Mouse (Mus musculus) testis, adult 2 months (tissue): ENCODE results near the gene Lsm14b. TPM values are rescaled to one million over a fixed set of nuclear protein-coding genes. Genes with fewer than 3 reads are reported as not detected.

Experiments
- H3K27ac ChIP-seq: fragments of 200-500 bp; 2 replicates; pipeline ENCODE4 v1.5.1; 2012; ENCODE audit warnings: low read depth, low read length; ENCODE audit not compliant: control insufficient read depth, insufficient read depth
- H3K27me3 ChIP-seq: fragments of 200-500 bp; 2 replicates; pipeline ENCODE4 v1.6.1; 2012; ENCODE audit warnings: mild to moderate bottlenecking, low read length, moderate library complexity; ENCODE audit not compliant: control insufficient read depth, insufficient read depth
- H3K36me3 ChIP-seq: fragments of 200-500 bp; 2 replicates; pipeline ENCODE4 v1.6.1; 2012; ENCODE audit warnings: mild to moderate bottlenecking, low read length; ENCODE audit not compliant: control insufficient read depth, insufficient read depth
- H3K4me1 ChIP-seq: fragments of 200-500 bp; 2 replicates; pipeline ENCODE4 v1.6.1; 2012; ENCODE audit warnings: low read length; ENCODE audit not compliant: control insufficient read depth, insufficient read depth
- H3K4me3 ChIP-seq: fragments of 200-500 bp; 2 replicates; pipeline ENCODE4 v1.5.1; 2012; ENCODE audit warnings: low read depth, mild to moderate bottlenecking, low read length, moderate library complexity, mixed read lengths; ENCODE audit not compliant: control insufficient read depth
- CTCF ChIP-seq: fragments of 200-500 bp; IDR thresholded peaks from 2 replicates; pipeline ENCODE4 v1.5.1; 2012; ENCODE audit warnings: low read depth, mild to moderate bottlenecking, inconsistent platforms, low read length, moderate library complexity; ENCODE audit not compliant: control insufficient read depth, insufficient read depth, insufficient replicate concordance
- POLR2A ChIP-seq: fragments of 200-500 bp; IDR thresholded peaks from 2 replicates; pipeline ENCODE4 v1.6.1; 2012; ENCODE audit warnings: low read depth, mild to moderate bottlenecking, inconsistent platforms, low read length, moderate library complexity; ENCODE audit not compliant: control insufficient read depth
- polyA plus RNA-seq: library from polyadenylated mRNA; depleted of rRNA; stranded (reverse); fragments of >200 nt; gene quantifications from 2 replicates; pipeline ENCODE4 v1.2.3, GENCODE M21; 2012

The Lsm14b gene
- polyA plus RNA-seq, 1 experiment, result 33.7 TPM

DNA sequence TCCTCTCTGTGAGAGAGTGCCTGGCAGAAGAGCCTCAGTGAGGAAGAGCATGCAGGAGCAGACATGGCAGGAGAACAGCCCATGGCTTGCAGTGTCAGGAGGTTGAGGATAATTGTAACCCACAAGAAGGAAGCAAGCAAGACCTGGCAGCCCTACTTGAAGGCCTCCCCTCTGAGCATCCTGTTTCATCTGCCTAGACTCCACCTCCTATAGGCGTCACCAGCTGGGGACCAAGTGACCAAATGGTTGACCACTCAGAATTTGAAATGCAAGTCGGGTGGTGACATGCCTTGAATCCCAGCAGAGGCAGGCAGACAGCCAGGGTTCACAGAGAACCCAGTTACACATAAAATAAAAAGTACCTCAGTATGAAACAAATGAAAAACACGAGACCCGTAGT is 44.2 kb upstream of the Lsm14b start:
- H3K4me3 ChIP-seq, result no peak overlapping the region
- H3K27ac ChIP-seq, result no peak overlapping the region
- no peaks in the 10 kb centered on the region for H3K27me3 ChIP-seq
- no peaks in the 10 kb centered on the region for H3K4me1 ChIP-seq
- TF ChIP-seq CTCF (no peak), POLR2A (no peak)
- H3K36me3 ChIP-seq, result no peaks in the 10 kb centered on the region; the same call in 1 of the 2 replicates

DNA sequence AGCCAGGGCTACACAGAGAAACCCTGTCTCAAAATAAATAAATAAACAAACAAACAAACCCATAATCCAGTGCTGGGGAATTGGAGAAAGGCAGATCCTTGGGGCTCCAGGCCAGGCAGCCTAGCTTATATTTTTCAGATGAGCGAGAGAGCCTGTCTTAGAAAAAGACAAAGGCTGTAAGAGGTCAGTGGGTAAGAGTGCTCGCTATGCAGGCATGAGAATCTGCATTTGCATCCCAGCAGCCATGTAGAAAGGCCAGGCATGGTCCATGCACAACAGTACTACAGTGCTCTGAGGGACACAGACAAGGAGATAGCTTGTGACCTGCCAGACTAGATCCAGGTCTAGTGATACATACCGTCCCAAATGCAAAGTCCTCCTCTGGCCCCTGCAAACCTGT is 42.1 kb upstream of the Lsm14b start:
- H3K27me3 ChIP-seq, result no peaks in the 10 kb centered on the region
- no peaks in the 10 kb centered on the region for H3K4me1 ChIP-seq
- no peaks in the 10 kb centered on the region; the same call in 1 of the 2 replicates for H3K36me3 ChIP-seq
- H3K27ac ChIP-seq, result no peak overlapping the region
- no peak overlapping the region for H3K4me3 ChIP-seq
- no peak for TF ChIP-seq POLR2A
- no peak for TF ChIP-seq CTCF

DNA sequence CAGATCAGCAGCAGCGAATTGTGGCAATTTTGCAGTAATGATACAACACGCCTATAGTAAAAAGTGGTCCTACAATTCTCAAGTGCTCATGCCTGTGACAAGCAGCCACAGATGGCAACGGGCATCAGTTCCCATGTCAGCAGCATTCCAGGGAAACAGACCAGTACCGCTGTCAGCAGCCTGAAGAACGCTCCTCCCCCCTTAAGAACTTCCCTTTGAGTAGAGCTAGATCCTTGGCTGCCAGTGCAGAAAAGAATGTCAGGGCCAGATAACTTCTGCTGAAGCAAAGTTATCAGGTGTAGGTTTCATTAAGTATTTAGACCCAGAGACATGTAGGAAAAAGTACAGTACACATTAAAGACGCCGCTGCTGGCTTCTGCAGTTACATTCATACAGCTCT is 40.0 kb upstream of the Lsm14b start:
- Histone ChIP-seq H3K27me3 (no peaks in the 10 kb centered on the region), H3K27ac (no peak overlapping the region)
- TF ChIP-seq POLR2A (no peak), CTCF (no peak)

DNA sequence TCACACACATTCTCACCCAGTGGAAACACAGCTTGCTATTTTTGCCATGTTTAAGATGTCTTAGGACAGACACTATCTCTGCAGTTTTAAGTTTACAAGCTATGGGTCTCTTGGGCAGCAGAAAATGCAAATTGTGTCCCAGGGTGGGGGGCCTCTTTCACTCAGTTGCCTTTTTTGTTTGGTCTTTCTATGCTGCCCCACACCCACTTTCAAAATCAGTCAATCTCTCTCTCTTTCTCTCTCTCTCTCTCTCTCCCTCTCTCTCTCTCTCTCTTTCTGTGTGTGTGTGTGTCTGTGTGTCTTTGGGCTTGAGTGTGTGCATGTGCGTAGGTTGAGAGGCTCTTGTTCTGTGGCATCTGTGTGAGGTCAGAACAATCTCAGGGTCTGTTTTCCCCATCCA is 39.1 kb upstream of the Lsm14b start:
- H3K36me3 ChIP-seq, result no peaks in the 10 kb centered on the region
- H3K27ac ChIP-seq, result no peak overlapping the region
- H3K4me3 ChIP-seq, result no peak overlapping the region
- TF ChIP-seq CTCF (no peak), POLR2A (no peak)
- H3K4me1 ChIP-seq, result no peaks in the 10 kb centered on the region
- H3K27me3 ChIP-seq, result no peaks in the 10 kb centered on the region

More for the DNA sequence above, 40.0 kb upstream of the Lsm14b start:
- Histone ChIP-seq H3K4me3 (no peak overlapping the region), H3K36me3 (no peaks in the 10 kb centered on the region), H3K4me1 (no peaks in the 10 kb centered on the region)

DNA sequence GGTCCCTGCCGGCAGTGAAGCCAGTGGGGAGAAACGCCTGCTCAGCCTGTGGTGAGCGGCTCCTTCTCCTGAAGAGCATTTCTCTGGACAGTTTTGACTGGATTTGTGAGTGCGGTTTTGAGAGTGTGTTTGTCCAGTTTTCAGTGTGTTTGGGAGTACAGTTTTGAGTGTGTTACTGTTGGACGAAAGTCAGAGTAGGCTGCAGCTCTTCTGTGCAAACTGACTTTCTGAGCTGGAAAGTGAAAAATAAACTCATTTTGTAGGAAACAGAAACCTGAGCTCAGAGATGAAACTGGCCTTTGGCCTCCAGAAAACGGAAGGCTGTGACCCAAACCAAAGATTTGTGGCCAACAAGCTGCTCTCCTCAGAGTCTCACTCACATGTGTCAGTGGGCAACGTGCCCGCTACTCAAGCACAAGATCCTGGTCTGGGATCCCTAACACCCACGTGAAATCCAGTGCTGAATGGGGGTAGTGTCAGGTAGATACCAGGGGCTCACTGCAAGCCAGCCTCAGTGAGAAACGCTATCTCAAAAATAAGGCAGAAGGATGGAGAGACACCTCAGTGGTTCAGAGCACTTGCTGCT is 38.3 kb upstream of the Lsm14b start:
- Histone ChIP-seq H3K4me1 (no peaks in the 10 kb centered on the region), H3K4me3 (no peak overlapping the region), H3K27me3 (no peaks in the 10 kb centered on the region), H3K36me3 (no peaks in the 10 kb centered on the region), H3K27ac (no peak overlapping the region)
- no peak for TF ChIP-seq CTCF
- no peak for TF ChIP-seq POLR2A

DNA sequence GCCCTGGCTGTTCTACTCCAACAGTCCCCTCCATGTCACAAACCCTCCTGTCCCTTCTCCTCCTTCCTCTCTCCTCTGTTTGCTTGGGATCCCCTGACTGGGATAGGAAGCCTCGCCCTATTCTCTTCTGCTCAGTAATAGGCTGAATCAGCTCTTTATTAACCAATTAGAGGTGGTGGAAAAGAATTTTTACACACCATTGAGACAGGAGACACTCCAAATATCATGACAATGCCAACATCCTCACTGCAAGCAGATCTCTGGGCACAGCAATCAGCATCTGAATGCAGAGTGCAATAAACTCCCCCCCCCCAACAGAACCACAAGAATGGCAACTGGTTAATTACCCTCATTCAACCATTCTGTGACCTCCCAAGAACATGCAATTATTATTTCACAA is 35.7 kb upstream of the Lsm14b start:
- Histone ChIP-seq H3K4me3 (no peak overlapping the region), H3K4me1 (no peaks in the 10 kb centered on the region), H3K27ac (no peak overlapping the region), H3K27me3 (no peaks in the 10 kb centered on the region), H3K36me3 (no peaks in the 10 kb centered on the region)
- TF ChIP-seq CTCF (no peak), POLR2A (no peak)

DNA sequence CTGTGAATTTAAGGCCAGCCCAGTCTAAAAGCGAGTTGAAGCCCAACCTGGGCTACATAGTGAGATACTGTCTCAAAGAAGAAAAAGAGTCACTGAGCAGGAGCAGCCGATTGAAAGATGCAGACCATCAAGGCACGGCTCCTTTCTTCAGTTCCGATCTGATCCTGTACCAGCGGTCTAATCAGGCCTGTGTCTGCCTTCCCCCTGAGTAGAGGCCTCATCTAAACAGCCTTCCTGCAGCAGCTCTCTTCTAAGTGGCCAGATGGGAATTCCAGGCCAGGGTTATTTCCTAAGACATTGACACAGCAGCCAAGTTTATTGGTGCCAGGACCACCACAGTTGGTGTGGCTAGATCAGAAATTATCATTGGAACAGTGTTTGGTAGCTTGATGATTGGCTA is 31.7 kb upstream of the Lsm14b start:
- no peaks in the 10 kb centered on the region for H3K36me3 ChIP-seq
- no peak overlapping the region for H3K4me3 ChIP-seq
- H3K4me1 ChIP-seq, result no peaks in the 10 kb centered on the region
- no peaks in the 10 kb centered on the region for H3K27me3 ChIP-seq
- no peak overlapping the region for H3K27ac ChIP-seq
- no peak for TF ChIP-seq CTCF
- TF ChIP-seq POLR2A, result no peak

DNA sequence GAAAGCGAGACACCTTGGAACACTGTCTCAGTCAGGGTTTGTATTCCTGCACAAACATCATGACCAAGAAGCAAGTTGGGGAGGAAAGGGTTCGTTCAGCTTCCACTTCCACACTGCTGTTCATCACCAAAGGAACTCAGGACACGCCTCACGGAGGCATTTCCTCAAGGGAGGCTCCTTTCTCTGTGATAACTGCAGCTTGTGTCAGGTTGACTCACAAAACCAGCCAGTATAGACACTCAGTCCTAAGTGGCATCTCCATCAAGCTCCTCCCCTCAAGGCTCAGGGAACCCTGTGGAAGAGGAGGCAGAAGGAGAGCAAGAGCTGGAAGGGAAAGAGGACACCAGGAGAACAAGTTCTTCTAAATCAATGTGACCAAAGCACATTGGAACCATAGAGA is 26.4 kb upstream of the Lsm14b start:
- Histone ChIP-seq H3K27ac (no peak overlapping the region), H3K36me3 (no peaks in the 10 kb centered on the region), H3K4me3 (no peak overlapping the region), H3K4me1 (no peaks in the 10 kb centered on the region), H3K27me3 (no peaks in the 10 kb centered on the region)
- TF ChIP-seq CTCF (no peak), POLR2A (no peak)
